Mouse (Mus musculus): Measurements from ENCODE around the gene Tigd4. TPM values are rescaled to one million over a fixed set of nuclear protein-coding genes. Genes with fewer than 3 reads are reported as not detected.

The Tigd4 gene
- polyA plus RNA-seq, 1 experiment from 2014 or later: 0.06 TPM

DNA sequence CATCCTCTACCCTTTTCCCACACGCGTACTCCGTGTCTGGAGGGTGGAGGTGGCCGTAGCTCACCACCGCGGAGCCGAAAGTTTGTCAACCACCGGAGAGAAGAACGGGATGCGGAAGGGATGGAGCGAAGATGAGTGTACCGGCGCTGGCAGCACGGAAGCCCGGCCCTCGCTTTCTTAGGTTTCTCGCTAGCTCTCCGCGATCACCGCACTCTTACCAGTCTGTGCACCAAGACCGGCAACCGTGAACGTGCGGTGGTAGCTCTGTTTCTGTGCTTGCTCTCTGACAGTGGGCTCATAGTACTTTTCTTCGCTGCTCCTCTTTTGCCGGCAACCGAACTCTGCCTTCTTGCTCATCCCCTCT, 10.5 kb upstream of the Tigd4 start:
- Histone ChIP-seq H3K4me2 (replicated peaks) (peak overlapping the region; percentile 89), H3K9ac (replicated peaks) (peak overlapping the region; percentile 79), H3K27ac (replicated peaks) (peak overlapping the region; percentile 89), H3K4me3 (peak overlapping the region; percentile 85), H3K27me3 (no peaks in the 10 kb centered on the region), H3K9me3 (no peaks in the 10 kb centered on the region), H3K4me1 (peaks cover 37% of the 10 kb centered on the region), H3K36me3 (no peaks in the 10 kb centered on the region)
- under 1% methylated on average over 27 of the region's 27 CpGs for WGBS
- peak; percentile 67 for ATAC-seq (replicated peaks)

DNA sequence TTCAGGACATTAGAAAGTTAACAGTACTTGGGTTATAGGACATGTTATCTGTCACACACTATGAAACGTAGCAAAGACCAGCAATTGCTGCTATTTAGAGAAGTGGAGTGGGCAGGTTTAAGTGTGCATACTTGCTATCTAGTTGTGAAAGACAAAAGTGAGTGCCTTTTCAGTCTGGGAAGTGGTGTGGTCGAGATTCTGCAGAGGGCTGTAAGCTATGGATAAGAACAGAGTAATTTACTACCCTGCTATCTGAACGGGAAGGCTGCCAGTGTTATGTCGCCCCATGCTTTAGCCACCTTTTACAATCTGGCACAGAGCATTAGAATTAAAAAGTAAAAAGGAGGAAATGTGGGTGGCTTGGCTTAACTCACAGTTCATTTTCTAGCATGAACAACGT, 6.6 kb upstream of the Tigd4 start:
- 51% methylated on average over 5 of the region's 5 CpGs for WGBS
- peaks cover 13% of the 10 kb centered on the region for H3K4me1 ChIP-seq
- H3K4me2 ChIP-seq (replicated peaks): no peak overlapping the region
- H3K9me3 ChIP-seq: no peaks in the 10 kb centered on the region
- ATAC-seq (replicated peaks): no peak
- no peak overlapping the region for H3K9ac ChIP-seq (replicated peaks)
- no peak overlapping the region for H3K27ac ChIP-seq (replicated peaks)
- no peaks in the 10 kb centered on the region for H3K36me3 ChIP-seq
- H3K4me3 ChIP-seq: no peak overlapping the region
- H3K27me3 ChIP-seq: no peaks in the 10 kb centered on the region

DNA sequence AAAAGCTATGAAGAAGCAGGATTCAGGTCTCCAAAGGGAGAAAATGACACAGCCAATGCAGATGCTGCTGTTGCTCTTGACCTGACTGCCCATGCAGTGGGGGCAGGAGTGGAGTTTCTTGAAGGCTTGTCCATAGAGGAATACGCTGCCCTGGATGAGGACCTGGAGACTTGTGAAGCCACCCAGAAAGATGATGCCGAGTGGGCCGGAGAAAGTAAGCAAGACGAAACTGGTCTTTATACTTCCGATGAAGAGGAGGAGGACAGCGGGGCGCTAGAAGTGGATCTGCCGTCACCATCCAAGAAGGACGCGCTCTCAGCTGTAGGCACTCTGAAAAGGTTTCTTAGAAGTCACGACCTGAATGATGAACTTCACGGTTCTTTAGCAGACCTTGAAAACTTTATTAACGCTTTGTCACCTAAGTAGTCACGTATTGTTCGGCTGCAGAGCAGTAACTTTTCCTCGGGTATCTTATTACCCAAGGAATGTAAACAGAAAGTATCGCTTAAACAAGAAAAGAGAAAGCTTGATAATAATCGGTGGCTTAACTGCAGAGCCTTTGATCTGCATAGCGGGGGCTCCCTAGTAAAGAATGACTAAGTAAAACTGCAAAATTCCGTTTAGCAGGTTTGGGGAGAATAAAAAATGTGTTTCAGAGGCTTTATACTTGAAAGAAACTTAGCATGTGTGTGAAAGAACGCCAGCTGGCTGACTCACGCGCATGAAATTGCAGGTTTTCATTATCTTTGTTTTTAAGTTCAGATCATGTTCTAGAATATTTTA, 1.7 kb downstream of the Tigd4 start:
- 10% methylated on average over 23 of the region's 23 CpGs for WGBS
- no peak overlapping the region for H3K9ac ChIP-seq (replicated peaks)
- H3K9me3 ChIP-seq: no peaks in the 10 kb centered on the region
- H3K4me3 ChIP-seq: peak overlapping the region; percentile 14; the same call in 1 of the 2 replicates
- peaks cover 16% of the 10 kb centered on the region for H3K4me1 ChIP-seq
- peak; percentile 46; the same call in 1 of the 2 replicates for ATAC-seq (replicated peaks)
- peak overlapping the region; percentile 74 for H3K27ac ChIP-seq (replicated peaks)
- peak overlapping the region; percentile 39 for H3K4me2 ChIP-seq (replicated peaks)
- no peaks in the 10 kb centered on the region for H3K36me3 ChIP-seq
- H3K27me3 ChIP-seq: peaks cover 7% of the 10 kb centered on the region; the same call in 1 of the 2 replicates

DNA sequence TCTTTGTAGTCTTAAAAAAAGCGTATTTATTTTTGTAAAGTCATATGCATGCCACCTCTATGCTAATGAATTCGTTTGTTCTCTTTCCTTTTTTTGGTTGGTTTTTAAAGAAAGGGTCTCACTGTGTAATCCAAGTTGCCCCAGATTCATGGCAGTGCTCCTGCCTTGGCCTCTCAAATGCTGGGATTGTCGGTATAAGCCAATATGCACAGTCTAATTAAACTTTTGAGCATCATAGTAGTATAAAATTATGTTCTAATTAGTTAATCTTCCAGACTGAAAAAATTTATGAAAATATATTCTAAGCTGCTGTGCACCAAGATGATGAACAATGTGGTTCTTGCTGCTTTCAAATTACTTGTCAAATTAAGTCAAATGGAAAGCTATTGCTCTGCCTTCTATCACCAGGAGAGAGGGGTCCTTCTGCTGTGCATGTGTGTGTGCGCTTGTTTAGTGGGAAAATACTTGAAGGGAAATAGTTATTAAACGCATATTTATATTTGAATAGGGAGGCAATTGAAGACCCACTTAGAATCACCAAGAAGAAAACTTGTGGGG, 2.4 kb downstream of the Tigd4 start:
- Histone ChIP-seq H3K27ac (replicated peaks) (peak overlapping the region; percentile 74), H3K9me3 (no peaks in the 10 kb centered on the region), H3K27me3 (peaks cover 7% of the 10 kb centered on the region; the same call in 1 of the 2 replicates), H3K4me3 (no peak overlapping the region), H3K9ac (replicated peaks) (no peak overlapping the region), H3K4me2 (replicated peaks) (peak overlapping the region; percentile 39), H3K36me3 (no peaks in the 10 kb centered on the region), H3K4me1 (peaks cover 16% of the 10 kb centered on the region)
- ATAC-seq (replicated peaks): peak; percentile 83
- 25% methylated on average over 5 of the region's 5 CpGs for WGBS

DNA sequence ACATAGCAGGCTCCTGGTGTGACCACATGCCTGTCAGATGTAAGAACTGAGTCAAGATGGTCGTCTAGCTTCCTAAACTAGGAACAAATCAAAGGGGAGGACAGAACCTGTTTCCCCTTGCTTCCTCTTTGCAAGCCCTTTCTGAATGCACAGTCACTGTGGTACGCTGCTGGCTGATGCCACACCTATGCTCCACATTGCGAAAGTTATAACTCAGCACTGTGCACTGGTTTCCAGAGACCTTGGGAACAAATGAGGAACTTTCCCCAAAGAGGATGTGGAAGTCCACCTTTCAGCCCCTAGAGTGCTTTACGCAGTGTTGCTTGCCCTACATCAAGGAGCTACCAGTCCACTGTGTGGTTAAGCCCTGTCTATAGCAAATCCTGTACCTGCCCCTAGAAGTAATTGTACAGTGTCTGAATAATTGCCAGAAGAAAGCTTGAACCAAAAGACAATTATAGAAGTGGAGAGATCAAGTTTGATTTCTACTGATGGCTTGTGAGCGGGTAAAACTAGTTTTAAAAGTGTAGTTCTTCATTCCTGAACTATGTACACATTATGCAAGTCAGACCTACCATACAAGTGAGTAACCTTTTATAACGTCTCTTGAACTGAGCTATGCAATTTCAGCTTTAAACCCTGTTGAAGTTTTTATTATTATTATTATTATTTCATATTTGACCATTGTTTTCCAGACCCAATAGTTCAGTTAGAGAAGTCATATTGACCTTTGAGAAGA, 4.8 kb downstream of the Tigd4 start:
- 90% methylated on average over 6 of the region's 6 CpGs for WGBS
- peaks cover 7% of the 10 kb centered on the region; the same call in 1 of the 2 replicates for H3K27me3 ChIP-seq
- no peaks in the 10 kb centered on the region for H3K9me3 ChIP-seq
- no peak overlapping the region for H3K9ac ChIP-seq (replicated peaks)
- H3K36me3 ChIP-seq: no peaks in the 10 kb centered on the region
- H3K4me2 ChIP-seq (replicated peaks): no peak overlapping the region
- ATAC-seq (replicated peaks): no peak
- H3K4me3 ChIP-seq: no peak overlapping the region
- H3K27ac ChIP-seq (replicated peaks): no peak overlapping the region
- peaks cover 16% of the 10 kb centered on the region for H3K4me1 ChIP-seq

DNA sequence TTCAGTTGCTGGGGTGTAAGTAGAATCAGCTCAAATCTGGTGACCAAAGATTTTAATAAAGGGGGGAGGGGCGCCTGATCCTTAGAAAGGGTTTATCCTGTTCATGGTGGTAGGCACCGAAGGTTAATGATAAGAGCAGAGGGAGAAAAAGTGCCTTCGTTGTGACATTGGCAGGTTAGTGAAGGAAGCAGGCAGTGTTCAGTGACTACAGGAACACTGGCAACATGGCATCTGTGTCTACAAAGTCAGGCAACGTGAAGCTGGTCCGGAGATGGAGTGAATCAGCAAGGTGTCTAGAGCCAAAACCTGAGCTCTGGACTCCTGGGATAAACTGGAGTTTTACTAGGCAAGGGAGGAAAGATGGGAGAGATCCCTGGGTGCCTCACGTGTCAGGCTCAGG, 5.4 kb downstream of the Tigd4 start:
- Histone ChIP-seq H3K36me3 (no peaks in the 10 kb centered on the region), H3K9ac (replicated peaks) (no peak overlapping the region)
- WGBS: 86% methylated on average over 6 of the region's 6 CpGs

DNA sequence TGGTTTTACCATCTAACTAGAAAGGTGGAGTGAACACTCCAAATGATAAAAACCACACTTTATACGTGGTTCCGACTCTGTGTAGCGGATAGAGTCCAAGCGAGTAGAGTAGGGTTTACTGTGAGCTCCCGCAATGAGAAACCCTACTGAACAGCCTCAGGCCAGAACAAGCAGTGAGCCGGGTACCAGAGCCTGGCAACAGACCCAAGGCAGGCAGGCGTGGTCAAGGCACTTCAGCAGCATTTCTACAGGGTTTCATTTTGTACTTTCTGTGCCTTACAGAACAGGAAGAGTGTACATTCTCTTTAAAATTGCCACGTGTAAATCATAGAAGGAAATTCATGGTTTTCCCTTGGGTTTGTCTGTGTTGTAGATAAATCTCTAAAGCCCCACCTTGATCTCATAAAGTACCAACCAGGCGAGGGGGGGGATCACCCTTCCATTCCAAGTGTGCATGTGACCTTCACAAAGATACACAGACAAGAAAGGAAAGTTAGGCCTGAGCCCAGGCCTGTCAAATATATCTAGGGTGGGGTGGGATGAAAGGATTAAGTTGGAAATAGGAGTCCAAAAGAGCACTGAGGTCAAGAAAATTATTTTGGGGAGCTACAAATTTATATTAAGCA, 8.6 kb downstream of the Tigd4 start:
- Histone ChIP-seq H3K36me3 (no peaks in the 10 kb centered on the region), H3K27ac (replicated peaks) (no peak overlapping the region)
- WGBS: 82% methylated on average over 9 of the region's 9 CpGs

More for the DNA sequence above, 5.4 kb downstream of the Tigd4 start:
- H3K27me3 ChIP-seq: peaks cover 7% of the 10 kb centered on the region; the same call in 1 of the 2 replicates
- H3K4me3 ChIP-seq: no peak overlapping the region
- no peak for ATAC-seq (replicated peaks)
- H3K4me2 ChIP-seq (replicated peaks): no peak overlapping the region
- peaks cover 16% of the 10 kb centered on the region for H3K4me1 ChIP-seq
- no peak overlapping the region for H3K27ac ChIP-seq (replicated peaks)
- H3K9me3 ChIP-seq: no peaks in the 10 kb centered on the region

DNA sequence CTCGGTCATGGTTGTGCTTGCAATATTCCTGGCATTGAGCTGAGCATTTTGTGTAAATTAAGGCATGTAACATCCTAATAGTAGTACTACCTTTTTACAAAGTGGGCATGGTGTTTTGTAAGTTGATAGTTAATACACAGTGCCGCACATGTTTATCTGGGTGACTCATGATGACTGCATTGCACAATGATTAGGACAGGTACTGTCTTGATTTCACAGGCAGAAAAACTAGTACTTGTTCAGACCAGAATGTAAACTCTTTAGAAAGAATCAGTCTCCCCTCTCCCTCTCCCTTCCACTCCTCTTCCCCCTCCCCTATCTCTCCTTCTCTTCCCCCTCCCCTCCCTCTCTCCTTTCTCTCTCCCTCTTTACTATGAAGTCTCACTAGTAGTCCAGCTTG, 9.4 kb downstream of the Tigd4 start:
- Histone ChIP-seq H3K36me3 (no peaks in the 10 kb centered on the region), H3K9ac (replicated peaks) (no peak overlapping the region), H3K4me1 (no peaks in the 10 kb centered on the region), H3K4me2 (replicated peaks) (no peak overlapping the region), H3K27me3 (no peaks in the 10 kb centered on the region), H3K4me3 (no peak overlapping the region), H3K27ac (replicated peaks) (no peak overlapping the region), H3K9me3 (no peaks in the 10 kb centered on the region)
- 95% methylated on average over 2 of the region's 2 CpGs for WGBS
- ATAC-seq (replicated peaks): no peak

More for the DNA sequence above, 8.6 kb downstream of the Tigd4 start:
- Histone ChIP-seq H3K9ac (replicated peaks) (no peak overlapping the region), H3K4me1 (no peaks in the 10 kb centered on the region), H3K4me2 (replicated peaks) (no peak overlapping the region), H3K4me3 (no peak overlapping the region), H3K9me3 (no peaks in the 10 kb centered on the region), H3K27me3 (no peaks in the 10 kb centered on the region)
- ATAC-seq (replicated peaks): no peak

DNA sequence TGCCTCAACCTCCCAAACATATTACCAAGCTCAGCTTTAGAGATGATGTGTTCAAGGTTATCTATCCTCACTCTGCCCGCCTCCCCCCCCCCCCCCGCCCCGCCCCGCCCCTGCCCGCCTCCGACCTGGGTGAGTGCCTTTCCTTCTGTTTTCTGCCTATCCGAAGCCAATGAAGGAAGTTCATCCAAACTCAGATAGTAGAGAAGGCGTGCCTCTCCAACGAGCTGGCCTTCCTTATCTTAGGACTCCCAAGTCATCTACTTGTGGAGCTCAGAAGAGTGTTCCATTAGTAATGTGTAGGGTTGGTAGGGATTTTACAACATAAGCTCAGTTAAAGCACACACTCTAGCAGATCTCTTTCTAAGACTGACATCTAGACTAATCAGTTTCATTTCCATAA, 9.8 kb downstream of the Tigd4 start:
- H3K4me2 ChIP-seq (replicated peaks): no peak overlapping the region
- H3K4me3 ChIP-seq: no peak overlapping the region
- no peak overlapping the region for H3K27ac ChIP-seq (replicated peaks)
- H3K36me3 ChIP-seq: no peaks in the 10 kb centered on the region
- no peaks in the 10 kb centered on the region for H3K4me1 ChIP-seq
- 73% methylated on average over 9 of the region's 9 CpGs for WGBS
- no peak overlapping the region for H3K9ac ChIP-seq (replicated peaks)
- no peaks in the 10 kb centered on the region for H3K27me3 ChIP-seq
- H3K9me3 ChIP-seq: no peaks in the 10 kb centered on the region
- ATAC-seq (replicated peaks): no peak

DNA sequence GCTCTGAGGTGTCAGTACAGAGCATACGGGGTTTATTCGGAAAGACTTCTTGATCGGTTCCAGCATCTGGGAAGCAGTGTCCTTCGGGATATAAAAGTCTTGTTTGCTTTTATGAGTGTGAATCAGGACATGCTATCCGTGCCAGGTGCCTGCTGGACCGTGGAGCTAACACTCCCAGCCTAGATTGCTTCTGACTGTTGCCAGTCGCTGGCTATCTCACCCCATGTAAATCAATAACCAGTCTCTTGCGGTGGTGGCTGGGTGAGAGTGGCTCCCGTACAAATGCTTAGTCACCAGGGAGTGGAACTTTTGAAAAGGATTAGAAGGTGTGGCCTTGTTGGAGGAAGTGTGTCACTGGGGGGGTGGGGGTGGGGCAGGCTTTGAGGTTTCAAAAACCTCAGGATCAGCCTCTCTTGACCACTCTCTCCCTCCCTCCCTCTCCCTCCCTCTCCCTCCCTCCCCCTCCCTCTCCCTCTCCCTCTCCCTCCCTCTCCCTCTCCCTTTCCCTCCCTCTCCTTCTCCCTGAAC, 16.9 kb downstream of the Tigd4 start:
- H3K9ac ChIP-seq (replicated peaks): no peak overlapping the region
- no peaks in the 10 kb centered on the region for H3K27me3 ChIP-seq
- ATAC-seq (replicated peaks): no peak
- no peak overlapping the region for H3K4me2 ChIP-seq (replicated peaks)
- WGBS: 79% methylated on average over 9 of the region's 9 CpGs
- no peaks in the 10 kb centered on the region for H3K9me3 ChIP-seq
- no peaks in the 10 kb centered on the region for H3K36me3 ChIP-seq
- no peak overlapping the region for H3K27ac ChIP-seq (replicated peaks)
- H3K4me3 ChIP-seq: no peak overlapping the region
- no peaks in the 10 kb centered on the region for H3K4me1 ChIP-seq

DNA sequence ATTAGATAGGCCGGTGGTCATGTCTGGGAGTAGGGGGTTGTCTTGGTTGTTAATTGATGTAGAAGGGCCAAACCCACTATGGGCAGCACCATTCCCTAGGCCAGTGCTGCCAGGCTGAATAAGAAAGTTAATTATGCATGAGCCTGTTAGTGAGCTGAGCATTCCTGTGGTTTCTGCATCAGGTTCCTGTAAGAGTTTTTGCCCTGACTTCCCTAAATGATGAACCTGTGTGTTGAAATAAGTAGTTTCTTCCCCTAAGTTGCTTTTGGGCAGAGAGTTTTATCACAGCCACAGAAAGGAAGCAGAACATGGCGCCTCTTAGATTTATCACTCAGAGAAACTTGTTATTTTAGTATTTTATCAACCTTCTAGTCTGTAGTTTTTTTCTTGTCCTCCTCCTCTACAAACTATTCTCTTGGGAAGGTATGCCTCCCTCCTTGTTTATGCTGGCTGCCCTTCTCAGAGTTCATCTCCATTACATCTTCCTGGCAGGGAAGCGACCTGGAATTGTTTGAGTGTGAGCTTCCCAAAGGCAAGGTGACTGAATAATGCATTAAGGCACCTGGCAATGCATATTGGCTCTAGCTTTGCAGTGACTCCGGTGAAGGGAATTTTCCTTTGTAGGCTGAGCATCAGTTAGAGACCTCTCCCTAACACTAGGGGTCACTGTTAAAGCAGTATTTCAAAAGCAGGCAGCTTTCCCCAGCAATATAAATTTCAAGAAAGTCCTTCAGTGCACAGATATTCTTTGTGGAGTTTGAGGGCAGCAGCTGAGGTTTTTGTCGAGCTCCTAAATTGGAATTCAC, 21.9 kb downstream of the Tigd4 start:
- H3K4me1 ChIP-seq: no peaks in the 10 kb centered on the region
- no peak overlapping the region for H3K27ac ChIP-seq (replicated peaks)
- no peak overlapping the region for H3K9ac ChIP-seq (replicated peaks)
- H3K4me2 ChIP-seq (replicated peaks): no peak overlapping the region
- no peaks in the 10 kb centered on the region for H3K36me3 ChIP-seq
- H3K9me3 ChIP-seq: no peaks in the 10 kb centered on the region
- 28% methylated on average over 5 of the region's 5 CpGs for WGBS
- no peak overlapping the region for H3K4me3 ChIP-seq
- ATAC-seq (replicated peaks): no peak
- no peaks in the 10 kb centered on the region for H3K27me3 ChIP-seq
